Mouse (Mus musculus) hindbrain, postnatal 0 days (tissue): ENCODE results near the gene Ccnt1. TPM values are rescaled to one million over a fixed set of nuclear protein-coding genes. Genes with fewer than 3 reads are reported as not detected.

Experiments
- ATAC-seq: fragments of 200-750 bp; cut with Nextera tagmentation; 2 replicates; pipeline ENCODE4 v1.8.0; 2017; ENCODE audit warnings: mild to moderate bottlenecking, moderate TSS enrichment, moderate library complexity
- DNase-seq: peaks from one replicate; pipeline ENCODE4 v3.0.0-alpha.2; 2015; ENCODE audit warnings: low spot score
- H3K27ac ChIP-seq: fragments of 300-500 bp; sonication (generic); 2 replicates; pipeline ENCODE4 v1.5.1; 2014; ENCODE audit warnings: mild to moderate bottlenecking
- H3K27me3 ChIP-seq: fragments of 300-500 bp; sonication (generic); 2 replicates; pipeline ENCODE4 v1.6.1; 2014; ENCODE audit warnings: low read length, mixed read lengths; ENCODE audit not compliant: insufficient read depth
- H3K36me3 ChIP-seq: fragments of 300-500 bp; sonication (generic); 2 replicates; pipeline ENCODE4 v1.6.1; 2014; ENCODE audit warnings: low read length, mixed read lengths; ENCODE audit not compliant: insufficient read depth
- H3K4me1 ChIP-seq: fragments of 300-500 bp; sonication (generic); 2 replicates; pipeline ENCODE4 v1.6.1; 2014; ENCODE audit warnings: antibody characterized with exemption, low read length, mixed read lengths; ENCODE audit not compliant: insufficient read depth
- H3K4me2 ChIP-seq: fragments of 300-500 bp; sonication (generic); 2 replicates; pipeline ENCODE4 v1.6.1; 2014; ENCODE audit warnings: low read depth, mild to moderate bottlenecking, low read length, moderate library complexity, mixed read lengths
- H3K4me3 ChIP-seq: fragments of 300-500 bp; sonication (generic); 2 replicates; pipeline ENCODE4 v1.5.1; 2014; ENCODE audit warnings: low read length
- H3K9ac ChIP-seq: fragments of 300-500 bp; sonication (generic); replicated peaks from 2 replicates; pipeline ENCODE4 v1.6.1; 2014; ENCODE audit warnings: mild to moderate bottlenecking, low read length, moderate library complexity, mixed read lengths
- H3K9me3 ChIP-seq: fragments of 300-500 bp; sonication (generic); 2 replicates; pipeline ENCODE4 v1.6.1; 2016; ENCODE audit warnings: low read length, mixed read lengths
- CTCF ChIP-seq: IDR thresholded peaks from 2 replicates; pipeline ENCODE4 v1.5.1; 2016; ENCODE audit warnings: antibody characterized with exemption, control low read depth, low read depth
- WGBS: fragments of 180-500 bp; shearing (Covaris S2); extraction: QIAGEN DNeasy Blood & Tissue Kit; methylation state at CpG from one replicate; pipeline ENCODE4 v1.1.7; 2014; 5-methylcytosine and 5-hydroxymethylcytosine counted together
- microRNA-seq, 2 experiments: library from miRNA; unstranded; fragments of <30 nt; microRNA quantifications; one replicate each; pipeline ENCODE4; 2016
- polyA plus RNA-seq: library from polyadenylated mRNA; unstranded; fragments of >200 nt; fragmentation: Nextera tagmentation; extraction: Ambion mirVana; gene quantifications from 2 replicates; pipeline ENCODE4 v1.2.1, GENCODE M21; 2015
- total RNA-seq: library from RNA; depleted of rRNA; stranded (reverse); fragments of >200 nt; gene quantifications from 2 replicates; pipeline ENCODE4 v1.2.3, GENCODE M21; 2014; rRNA removed

Gene Ccnt1
- total and polyA plus RNA-seq, 2 experiments from 2014 or later: 42.4 to 42.7 TPM

DNA sequence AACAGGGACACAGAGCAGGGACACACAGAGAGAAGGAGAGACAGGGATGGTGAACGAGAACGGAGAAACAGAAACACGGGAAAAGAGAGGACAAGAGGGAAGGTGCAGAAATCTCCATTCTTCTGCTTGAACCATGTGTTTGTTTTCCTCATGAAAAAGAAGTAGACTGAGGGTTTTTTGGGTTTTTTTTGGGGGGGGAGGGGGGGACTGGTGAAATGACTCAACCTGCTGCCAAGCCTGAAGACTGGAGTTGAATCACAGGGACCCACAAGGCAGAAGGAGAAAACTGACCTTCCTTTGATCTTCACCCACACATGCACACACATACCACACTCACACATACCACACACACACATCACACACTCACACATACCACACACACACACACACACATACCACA is 67.4 kb downstream of the Ccnt1 start:
- Histone ChIP-seq H3K36me3 (no peaks in the 10 kb centered on the region), H3K4me1 (no peaks in the 10 kb centered on the region), H3K4me2 (no peak overlapping the region), H3K27ac (no peak overlapping the region), H3K9me3 (no peaks in the 10 kb centered on the region), H3K4me3 (no peak overlapping the region), H3K27me3 (no peaks in the 10 kb centered on the region), H3K9ac (no peak overlapping the region)
- 92% methylated on average over 3 of the region's 3 CpGs for WGBS
- TF ChIP-seq CTCF: no peak
- DNase-seq: no peak
- no peak for ATAC-seq

DNA sequence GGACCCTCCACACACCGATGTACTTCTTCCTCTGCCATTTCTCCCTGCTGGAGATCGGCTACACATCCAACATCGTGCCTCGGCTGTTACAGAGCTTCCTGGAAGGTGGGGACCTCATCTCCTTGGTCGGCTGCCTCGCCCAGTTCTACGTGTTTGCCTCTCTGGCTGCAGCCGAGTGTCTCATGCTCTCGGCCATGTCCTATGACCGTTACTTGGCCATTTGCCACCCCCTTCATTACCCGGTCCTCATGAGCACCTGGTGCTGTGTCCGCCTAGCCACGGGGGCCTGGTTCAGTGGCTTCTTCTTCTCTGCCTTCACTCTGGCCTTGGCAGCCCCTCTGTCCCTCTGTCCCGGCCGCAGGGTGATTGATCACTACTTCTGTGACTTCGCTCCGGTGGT is 73.1 kb downstream of the Ccnt1 start:
- TF ChIP-seq CTCF: no peak
- H3K4me1 ChIP-seq: no peaks in the 10 kb centered on the region
- H3K9me3 ChIP-seq: no peaks in the 10 kb centered on the region
- H3K27ac ChIP-seq: no peak overlapping the region
- ATAC-seq: no peak
- no peaks in the 10 kb centered on the region for H3K27me3 ChIP-seq
- no peak for DNase-seq
- H3K4me3 ChIP-seq: no peak overlapping the region
- no peak overlapping the region for H3K9ac ChIP-seq
- WGBS: 85% methylated on average over 17 of the region's 17 CpGs
- no peaks in the 10 kb centered on the region for H3K36me3 ChIP-seq
- no peak overlapping the region for H3K4me2 ChIP-seq

DNA sequence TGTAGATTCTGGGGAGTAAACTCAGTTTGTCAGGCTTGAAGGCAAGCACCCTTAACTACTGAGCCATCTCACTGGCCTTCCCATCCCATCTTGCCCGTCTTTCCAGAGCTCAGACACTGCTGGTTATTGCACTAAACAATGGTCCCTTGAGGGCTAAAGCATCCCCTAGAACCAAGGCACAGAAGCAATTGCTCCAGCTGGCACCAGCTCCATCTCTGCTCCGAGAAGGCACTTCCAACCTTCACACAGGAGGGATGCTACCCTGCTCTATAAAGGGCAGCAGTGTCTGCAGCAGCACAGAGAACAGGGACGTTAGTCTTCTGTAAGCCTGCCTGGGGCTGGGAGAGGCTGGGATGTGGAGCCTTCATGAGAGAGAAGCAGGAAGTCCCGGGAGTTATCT is 78.6 kb downstream of the Ccnt1 start, which contains the start of gene Olfr279:
Olfr279 (plus strand) TSS at position 301 of the 400 bp plus-strand sequence.
- no peak for ATAC-seq
- no peak for DNase-seq
- no peaks in the 10 kb centered on the region for H3K36me3 ChIP-seq
- H3K4me3 ChIP-seq: no peak within 1 kb of the TSS
- H3K27ac ChIP-seq: no peak within 1 kb of the TSS
- H3K27me3 ChIP-seq: no peaks in the 10 kb centered on the region
- no peak within 1 kb of the TSS for H3K9ac ChIP-seq
- TF ChIP-seq CTCF: no peak
- no peaks in the 10 kb centered on the region for H3K4me1 ChIP-seq
- WGBS: 57% methylated on average over 4 of the region's 4 CpGs
- H3K9me3 ChIP-seq: no peaks in the 10 kb centered on the region
- H3K4me2 ChIP-seq: no peak within 1 kb of the TSS

DNA sequence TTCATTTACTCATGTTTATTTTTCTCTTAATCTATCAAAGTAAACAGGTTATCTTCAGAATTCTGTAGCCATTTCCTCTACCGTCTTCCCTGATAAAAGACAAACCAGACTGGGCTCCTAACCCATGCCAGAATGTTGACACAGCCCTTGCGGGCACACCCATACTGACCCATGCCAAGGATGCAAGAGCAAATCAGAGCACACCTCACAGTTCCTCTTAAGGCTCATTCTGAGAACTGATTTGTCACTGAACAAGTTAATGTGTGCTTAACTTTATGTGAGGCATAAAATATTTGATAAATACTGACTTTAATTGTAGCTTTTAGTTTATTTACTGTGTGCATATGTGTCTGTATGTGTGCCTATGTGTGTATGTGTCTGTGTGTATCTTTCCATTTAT is 79.4 kb downstream of the Ccnt1 start:
- no peaks in the 10 kb centered on the region for H3K9me3 ChIP-seq
- H3K4me2 ChIP-seq: no peak overlapping the region
- H3K36me3 ChIP-seq: no peaks in the 10 kb centered on the region
- ATAC-seq (no peak), DNase-seq (no peak)
- no peaks in the 10 kb centered on the region for H3K4me1 ChIP-seq
- TF ChIP-seq CTCF: no peak
- H3K4me3 ChIP-seq: no peak overlapping the region
- no peaks in the 10 kb centered on the region for H3K27me3 ChIP-seq
- no peak overlapping the region for H3K9ac ChIP-seq
- 79% methylated on average over 2 of the region's 2 CpGs for WGBS
- no peak overlapping the region for H3K27ac ChIP-seq

Small RNAs within 50 kb of the gene (microRNA-seq; reads per million reads assigned to microRNA genes)
- gene Mir1291: 0 to 0.35 reads per million in 2 experiments

Other genes with a start within 250 kb of the Ccnt1 start
- not detected in 2 replicates for gene Olfr284, start 229.9 kb downstream of the Ccnt1 start, total RNA-seq
- gene Olfr284, start 229.9 kb downstream of the Ccnt1 start, polyA plus RNA-seq: not detected in 2 replicates
- gene Olfr283, start 190.0 kb downstream of the Ccnt1 start, total RNA-seq: not detected in 2 replicates
- not detected in 2 replicates for gene Olfr283, start 190.0 kb downstream of the Ccnt1 start, polyA plus RNA-seq
- gene Olfr282, start 139.7 kb downstream of the Ccnt1 start, total RNA-seq: not detected in 2 replicates
- gene Olfr282, start 139.7 kb downstream of the Ccnt1 start, polyA plus RNA-seq: not detected in 2 replicates
- gene Olfr281, start 118.3 kb downstream of the Ccnt1 start, total RNA-seq: not detected in 2 replicates
- not detected in 2 replicates for gene Olfr281, start 118.3 kb downstream of the Ccnt1 start, polyA plus RNA-seq
- gene OR5BS1P, start 101.0 kb downstream of the Ccnt1 start, total RNA-seq: not detected in 2 replicates
- gene OR5BS1P, start 101.0 kb downstream of the Ccnt1 start, polyA plus RNA-seq: not detected in 2 replicates
- gene Lalba, start 88.2 kb downstream of the Ccnt1 start, total RNA-seq: not detected in 2 replicates
- not detected in 2 replicates for gene Lalba, start 88.2 kb downstream of the Ccnt1 start, polyA plus RNA-seq
- gene Olfr279, start 78.5 kb downstream of the Ccnt1 start, total RNA-seq: not detected in 2 replicates
- gene Olfr279, start 78.5 kb downstream of the Ccnt1 start, polyA plus RNA-seq: not detected in 2 replicates
- gene Kansl2, start 36.7 kb downstream of the Ccnt1 start, total RNA-seq: 53.3 and 69.6 TPM in 2 replicates
- 95.1 and 96.8 TPM in 2 replicates for gene Kansl2, start 36.7 kb downstream of the Ccnt1 start, polyA plus RNA-seq
- gene 4930415O20Rik, start 81 bp upstream of the Ccnt1 start, total RNA-seq: not detected in 2 replicates
- not detected in 2 replicates for gene 4930415O20Rik, start 81 bp upstream of the Ccnt1 start, polyA plus RNA-seq
- gene Adcy6, start 39.2 kb upstream of the Ccnt1 start, total RNA-seq: 35.1 and 43.2 TPM in 2 replicates
- 5.8 and 6.2 TPM in 2 replicates for gene Adcy6, start 39.2 kb upstream of the Ccnt1 start, polyA plus RNA-seq
- gene Cacnb3, start 59.9 kb upstream of the Ccnt1 start, total RNA-seq: 166 and 183 TPM in 2 replicates
- gene Cacnb3, start 59.9 kb upstream of the Ccnt1 start, polyA plus RNA-seq: 75.0 and 83.1 TPM in 2 replicates
- gene Ddx23, start 92.0 kb upstream of the Ccnt1 start, total RNA-seq: 52.9 and 68.7 TPM in 2 replicates
- 20.1 and 23.4 TPM in 2 replicates for gene Ddx23, start 92.0 kb upstream of the Ccnt1 start, polyA plus RNA-seq
- gene Rnd1, start 106.5 kb upstream of the Ccnt1 start, total RNA-seq: 22.3 and 26.7 TPM in 2 replicates
- 16.2 and 16.3 TPM in 2 replicates for gene Rnd1, start 106.5 kb upstream of the Ccnt1 start, polyA plus RNA-seq
- gene Ccdc65, start 137.3 kb upstream of the Ccnt1 start, total RNA-seq: 2.6 and 3.7 TPM in 2 replicates
- 7.7 and 10.4 TPM in 2 replicates for gene Ccdc65, start 137.3 kb upstream of the Ccnt1 start, polyA plus RNA-seq
- gene Fkbp11, start 157.3 kb upstream of the Ccnt1 start, total RNA-seq: 6.4 and 10.6 TPM in 2 replicates
- 5.0 and 6.6 TPM in 2 replicates for gene Fkbp11, start 157.3 kb upstream of the Ccnt1 start, polyA plus RNA-seq
- gene Arf3, start 192.3 kb upstream of the Ccnt1 start, total RNA-seq: 127 TPM in 2 replicates
- gene Arf3, start 192.3 kb upstream of the Ccnt1 start, polyA plus RNA-seq: 80.7 and 92.9 TPM in 2 replicates
- gene Wnt10b, start 207.2 kb upstream of the Ccnt1 start, total RNA-seq: 1.4 and 4.5 TPM in 2 replicates
- gene Wnt10b, start 207.2 kb upstream of the Ccnt1 start, polyA plus RNA-seq: 0.29 TPM in 1 of 2 replicates, not detected in the other
- gene Wnt1, start 218.9 kb upstream of the Ccnt1 start, total RNA-seq: 0.05 TPM in 1 of 2 replicates, not detected in the other
- 0.52 and 0.59 TPM in 2 replicates for gene Wnt1, start 218.9 kb upstream of the Ccnt1 start, polyA plus RNA-seq
- gene Ddn, start 238.6 kb upstream of the Ccnt1 start, total RNA-seq: 2.7 and 6.5 TPM in 2 replicates
- 0.45 and 0.64 TPM in 2 replicates for gene Ddn, start 238.6 kb upstream of the Ccnt1 start, polyA plus RNA-seq